Mouse (Mus musculus): ENCODE data around the gene Ms4a4c. TPM values are rescaled to one million over a fixed set of nuclear protein-coding genes. Genes with fewer than 3 reads are reported as not detected.
"Not testable (repeated sequence)": the region's sequence is repeated elsewhere in the genome, so short reads cannot be mapped to it uniquely, and the experiment has no call there.

Gene Ms4a4c
- polyA plus RNA-seq, 1 experiment: not detected

DNA sequence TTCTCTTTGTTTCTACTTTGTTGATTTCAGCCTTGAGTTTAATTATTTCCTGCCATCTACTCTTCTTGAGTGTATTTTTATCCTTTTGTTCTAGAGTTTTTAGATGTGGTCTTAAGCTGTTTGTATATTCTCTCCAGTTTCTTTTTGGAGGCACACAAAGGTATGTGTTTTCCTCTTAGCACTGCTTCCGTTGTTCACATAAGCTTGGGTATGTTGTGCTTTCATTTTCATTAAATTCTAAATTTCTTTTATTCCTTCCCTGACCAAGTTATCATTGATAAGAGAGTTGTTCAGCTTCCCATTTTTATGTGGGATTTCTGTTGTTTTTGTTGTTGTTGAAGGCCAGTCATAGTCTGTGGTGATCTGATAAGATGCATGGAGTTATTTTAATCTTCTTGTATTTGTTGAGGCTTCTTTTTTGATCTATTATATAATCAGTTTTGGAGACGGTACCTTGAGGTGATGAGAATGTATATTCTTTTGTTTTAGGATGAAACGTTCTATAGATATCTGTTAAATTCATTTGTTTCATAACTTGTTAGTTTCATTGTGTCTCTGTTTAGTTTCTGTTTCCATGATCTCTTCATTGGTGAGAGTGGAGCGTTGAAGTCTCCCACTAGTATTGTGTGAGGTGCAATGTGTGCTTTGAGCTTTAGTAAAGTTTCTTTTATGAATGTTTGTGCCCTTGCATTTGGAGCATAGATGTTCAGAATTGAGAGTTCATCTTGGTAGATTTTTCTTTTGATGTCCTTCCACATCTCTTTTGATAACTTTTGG is 30.7 kb downstream of the Ms4a4c start:
- no peak for TF ChIP-seq FOSL1 (IDR thresholded peaks at IDR 0.05; ENCODE audit: insufficient read depth, low read length, poor library complexity, severe bottlenecking)
- TF ChIP-seq USF1 (IDR thresholded peaks at IDR 0.05; ENCODE audit: low read depth): no peak
- TF ChIP-seq MYOG (IDR thresholded peaks at IDR 0.05; ENCODE audit: control insufficient read depth, extremely low read depth, insufficient read length): no peak
- H3K27me3 ChIP-seq (ENCODE audit: control insufficient read depth, insufficient read depth, insufficient read length): no peaks in the 10 kb centered on the region
- H3ac ChIP-seq (ENCODE audit: control insufficient read depth, insufficient read length, low read depth): no peak overlapping the region
- no peaks in the 10 kb centered on the region for H3K79me2 ChIP-seq (ENCODE audit: control insufficient read depth, insufficient read depth)
- H3K4me3 ChIP-seq (ENCODE audit: insufficient read depth, poor library complexity, severe bottlenecking): no peak overlapping the region
- H3K36me3 ChIP-seq (ENCODE audit: control insufficient read depth, insufficient read depth): no peaks in the 10 kb centered on the region
- H3K79me3 ChIP-seq (ENCODE audit: low read depth): no peaks in the 10 kb centered on the region

DNA sequence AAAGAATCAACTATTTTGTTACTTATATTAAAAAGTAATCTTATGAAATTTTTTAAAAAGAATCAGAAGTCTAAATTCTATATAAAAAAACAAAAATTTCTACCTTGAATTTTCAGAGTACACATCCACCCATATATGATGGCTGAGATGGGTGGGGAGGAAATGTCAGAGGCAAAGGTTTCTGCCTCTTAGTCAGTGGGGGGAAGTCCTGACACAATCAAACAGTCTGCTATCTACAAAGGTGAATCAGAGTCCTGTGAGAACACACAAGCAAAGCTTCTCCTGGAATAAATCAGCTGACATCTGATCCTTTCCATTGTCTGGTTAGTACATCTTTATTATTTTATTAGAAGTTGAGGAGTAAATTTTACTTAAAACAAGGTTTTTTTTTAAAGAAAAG is 38.8 kb downstream of the Ms4a4c start, which contains the start of gene Ms4a4b:
TSS of gene Ms4a4b (plus strand) at position 216 of the 400 bp plus-strand sequence.
- TF ChIP-seq CTCF (IDR thresholded peaks at IDR 0.05; ENCODE audit: control insufficient read depth, insufficient read depth, insufficient read length) (no peak), USF1 (IDR thresholded peaks at IDR 0.05; ENCODE audit: low read depth) (no peak), MYOD1 (IDR thresholded peaks at IDR 0.05; ENCODE audit: control insufficient read depth, insufficient read length, low read depth) (no peak), MYOG (IDR thresholded peaks at IDR 0.05; ENCODE audit: control insufficient read depth, extremely low read depth, insufficient read length) (no peak), FOSL1 (IDR thresholded peaks at IDR 0.05; ENCODE audit: insufficient read depth, low read length, poor library complexity, severe bottlenecking) (no peak), MAX (IDR thresholded peaks at IDR 0.05) (no peak), CEBPB (IDR thresholded peaks at IDR 0.05; ENCODE audit: low read depth) (no peak)
- Histone ChIP-seq H3ac (ENCODE audit: control insufficient read depth, insufficient read length, low read depth) (no peak within 1 kb of the TSS), H3K27me3 (ENCODE audit: control insufficient read depth, insufficient read depth, insufficient read length) (no peaks in the 10 kb centered on the region), H3K4me3 (ENCODE audit: insufficient read depth, poor library complexity, severe bottlenecking) (no peak within 1 kb of the TSS), H3K36me3 (ENCODE audit: control insufficient read depth, insufficient read depth) (no peaks in the 10 kb centered on the region), H3K79me3 (ENCODE audit: low read depth) (no peaks in the 10 kb centered on the region), H3K79me2 (ENCODE audit: control insufficient read depth, insufficient read depth) (no peaks in the 10 kb centered on the region)

DNA sequence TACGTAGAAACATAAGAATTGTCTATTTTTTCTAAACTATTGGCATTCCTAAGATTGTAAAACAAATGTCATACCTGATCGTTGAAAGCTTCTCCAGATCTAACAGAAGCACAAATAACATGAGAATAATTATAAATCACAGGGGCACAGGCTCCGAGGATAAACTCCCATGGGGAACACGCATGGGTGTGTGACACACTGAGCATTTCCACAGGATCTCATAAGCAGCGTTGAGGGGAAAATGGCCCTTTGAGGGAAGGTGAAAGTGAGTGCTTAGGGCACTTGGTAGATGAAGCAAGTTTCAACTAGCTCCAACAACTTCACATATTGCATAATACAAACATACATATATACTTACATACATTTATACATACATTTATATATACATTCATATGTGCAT is 39.4 kb downstream of the Ms4a4c start:
- no peaks in the 10 kb centered on the region for H3K79me2 ChIP-seq (ENCODE audit: control insufficient read depth, insufficient read depth)
- no peaks in the 10 kb centered on the region for H3K79me3 ChIP-seq (ENCODE audit: low read depth)
- no peaks in the 10 kb centered on the region for H3K27me3 ChIP-seq (ENCODE audit: control insufficient read depth, insufficient read depth, insufficient read length)
- no peak overlapping the region for H3ac ChIP-seq (ENCODE audit: control insufficient read depth, insufficient read length, low read depth)
- H3K4me3 ChIP-seq (ENCODE audit: insufficient read depth, poor library complexity, severe bottlenecking): no peak overlapping the region
- no peaks in the 10 kb centered on the region for H3K36me3 ChIP-seq (ENCODE audit: control insufficient read depth, insufficient read depth)
- TF ChIP-seq MAX (IDR thresholded peaks at IDR 0.05): no peak
- no peak for TF ChIP-seq FOSL1 (IDR thresholded peaks at IDR 0.05; ENCODE audit: insufficient read depth, low read length, poor library complexity, severe bottlenecking)
- no peak for TF ChIP-seq MYOD1 (IDR thresholded peaks at IDR 0.05; ENCODE audit: control insufficient read depth, insufficient read length, low read depth)
- TF ChIP-seq CTCF (IDR thresholded peaks at IDR 0.05; ENCODE audit: control insufficient read depth, insufficient read depth, insufficient read length): no peak
- no peak for TF ChIP-seq USF1 (IDR thresholded peaks at IDR 0.05; ENCODE audit: low read depth)
- TF ChIP-seq CEBPB (IDR thresholded peaks at IDR 0.05; ENCODE audit: low read depth): no peak
- TF ChIP-seq MYOG (IDR thresholded peaks at IDR 0.05; ENCODE audit: control insufficient read depth, extremely low read depth, insufficient read length): no peak

DNA sequence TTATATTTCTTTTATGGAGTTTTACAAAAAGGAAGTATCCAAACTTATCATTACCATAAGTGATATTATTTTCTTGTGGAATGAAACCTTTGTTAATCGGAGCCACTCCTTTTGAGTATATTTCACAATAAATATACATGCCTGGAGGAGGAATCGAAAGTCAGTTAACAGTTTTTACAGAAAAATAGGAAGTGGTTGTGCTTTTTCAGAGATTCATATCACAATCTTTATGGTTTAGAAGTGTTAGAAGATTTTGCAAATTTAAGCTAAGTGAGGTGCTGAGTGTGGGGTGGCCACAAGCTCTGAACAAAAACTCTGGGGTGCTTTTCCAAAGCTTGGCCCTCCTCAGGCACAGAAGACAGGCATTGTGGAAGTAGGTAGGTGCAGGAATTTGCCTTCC is 42.7 kb downstream of the Ms4a4c start:
- H3K79me3 ChIP-seq (ENCODE audit: low read depth): no peaks in the 10 kb centered on the region
- no peak overlapping the region for H3K4me3 ChIP-seq (ENCODE audit: insufficient read depth, poor library complexity, severe bottlenecking)
- no peaks in the 10 kb centered on the region for H3K27me3 ChIP-seq (ENCODE audit: control insufficient read depth, insufficient read depth, insufficient read length)
- H3K36me3 ChIP-seq (ENCODE audit: control insufficient read depth, insufficient read depth): no peaks in the 10 kb centered on the region
- no peak overlapping the region for H3ac ChIP-seq (ENCODE audit: control insufficient read depth, insufficient read length, low read depth)
- no peaks in the 10 kb centered on the region for H3K79me2 ChIP-seq (ENCODE audit: control insufficient read depth, insufficient read depth)
- TF ChIP-seq CTCF (IDR thresholded peaks at IDR 0.05; ENCODE audit: control insufficient read depth, insufficient read depth, insufficient read length) (no peak), MYOD1 (IDR thresholded peaks at IDR 0.05; ENCODE audit: control insufficient read depth, insufficient read length, low read depth) (no peak), CEBPB (IDR thresholded peaks at IDR 0.05; ENCODE audit: low read depth) (no peak), MYOG (IDR thresholded peaks at IDR 0.05; ENCODE audit: control insufficient read depth, extremely low read depth, insufficient read length) (no peak)

DNA sequence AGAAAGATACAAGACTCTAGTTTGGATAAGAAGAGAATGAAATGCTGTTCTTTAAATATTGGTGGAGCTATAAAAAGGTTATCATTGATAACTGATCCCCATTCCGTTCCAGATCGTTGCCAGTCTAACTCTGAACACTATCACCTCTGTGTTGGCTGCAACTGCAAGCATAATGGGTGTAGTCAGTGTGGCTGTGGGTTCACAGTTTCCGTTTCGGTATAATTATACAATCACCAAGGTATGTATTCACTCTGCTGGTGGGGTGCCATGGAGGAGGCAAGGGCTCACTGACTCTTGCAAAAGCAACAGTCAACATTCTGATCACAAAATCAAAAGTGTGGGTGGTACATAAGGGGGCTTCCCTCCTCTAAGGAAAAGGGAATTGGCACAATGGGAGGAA is 54.5 kb downstream of the Ms4a4c start:
- not testable (repeated sequence) for H3K79me3 ChIP-seq (ENCODE audit: low read depth); H3K36me3 ChIP-seq (ENCODE audit: control insufficient read depth, insufficient read depth); H3K27me3 ChIP-seq (ENCODE audit: control insufficient read depth, insufficient read depth, insufficient read length); H3K79me2 ChIP-seq (ENCODE audit: control insufficient read depth, insufficient read depth); H3ac ChIP-seq (ENCODE audit: control insufficient read depth, insufficient read length, low read depth); H3K4me3 ChIP-seq (ENCODE audit: insufficient read depth, poor library complexity, severe bottlenecking)

DNA sequence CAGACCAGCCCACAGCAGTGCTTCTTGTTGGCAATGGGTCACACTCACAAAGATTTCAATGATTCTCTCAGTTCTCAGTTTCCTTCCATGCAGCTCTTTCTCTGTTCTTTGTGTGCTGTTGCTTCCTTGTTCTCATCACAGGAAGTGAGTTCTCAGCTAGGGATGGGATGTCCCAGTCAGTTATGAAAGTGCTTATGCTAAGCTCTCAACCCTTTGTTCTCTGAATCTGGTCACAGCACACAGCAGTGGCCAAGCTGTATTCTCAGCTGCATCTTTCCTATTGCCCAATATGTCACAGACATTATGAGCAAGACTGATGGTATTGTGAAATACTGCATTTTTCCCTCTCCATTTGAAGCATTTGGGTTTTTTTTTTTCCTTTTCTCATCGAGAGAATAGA is 60.2 kb downstream of the Ms4a4c start:
- H3K36me3 ChIP-seq (ENCODE audit: control insufficient read depth, insufficient read depth); H3ac ChIP-seq (ENCODE audit: control insufficient read depth, insufficient read length, low read depth); H3K79me2 ChIP-seq (ENCODE audit: control insufficient read depth, insufficient read depth); H3K4me3 ChIP-seq (ENCODE audit: insufficient read depth, poor library complexity, severe bottlenecking); H3K79me3 ChIP-seq (ENCODE audit: low read depth); H3K27me3 ChIP-seq (ENCODE audit: control insufficient read depth, insufficient read depth, insufficient read length): not testable (repeated sequence)

All from C2C12 (cell line).